Mouse (Mus musculus) neural tube, embryonic 11.5 days (tissue): ENCODE data around the gene Hoxa5. TPM values are rescaled to one million over a fixed set of nuclear protein-coding genes. Genes with fewer than 3 reads are reported as not detected.

Experiments used
- ATAC-seq: fragments of 200-750 bp; cut with Nextera tagmentation; 2 replicates; pipeline ENCODE4 v1.8.0; 2017; ENCODE audit warnings: moderate number of reproducible peaks, mild to moderate bottlenecking, moderate TSS enrichment, moderate library complexity; ENCODE audit not compliant: insufficient read depth, low FRiP score, low TSS enrichment
- DNase-seq: peaks from one replicate; pipeline ENCODE4 v3.0.0-alpha.2; 2015; ENCODE audit warnings: low spot score
- H3K27ac ChIP-seq: fragments of 300-500 bp; sonication (generic); 2 replicates; pipeline ENCODE4 v1.5.1; 2014; ENCODE audit warnings: low read depth, mild to moderate bottlenecking, low read length
- H3K27me3 ChIP-seq: fragments of 300-500 bp; sonication (generic); 2 replicates; pipeline ENCODE4 v1.6.1; 2014; ENCODE audit warnings: mild to moderate bottlenecking, low read length, mixed read lengths; ENCODE audit not compliant: control insufficient read depth, insufficient read depth
- H3K36me3 ChIP-seq: fragments of 300-500 bp; sonication (generic); 2 replicates; pipeline ENCODE4 v1.6.1; 2014; ENCODE audit warnings: mild to moderate bottlenecking, low read length, moderate library complexity, mixed read lengths; ENCODE audit not compliant: control insufficient read depth, insufficient read depth
- H3K4me1 ChIP-seq: fragments of 300-500 bp; sonication (generic); 2 replicates; pipeline ENCODE4 v1.6.1; 2014; ENCODE audit warnings: low read length, mixed read lengths; ENCODE audit not compliant: control insufficient read depth, insufficient read depth
- H3K4me2 ChIP-seq: fragments of 300-500 bp; sonication (generic); 2 replicates; pipeline ENCODE4 v1.6.1; 2014; ENCODE audit warnings: low read depth, mild to moderate bottlenecking, moderate library complexity
- H3K4me3 ChIP-seq: fragments of 300-500 bp; sonication (generic); 2 replicates; pipeline ENCODE4 v1.5.1; 2014; ENCODE audit warnings: low read depth, low read length
- H3K9ac ChIP-seq: fragments of 300-500 bp; sonication (generic); 2 replicates; pipeline ENCODE4 v1.6.1; 2014; ENCODE audit warnings: mild to moderate bottlenecking, low read length
- H3K9me3 ChIP-seq: fragments of 300-500 bp; sonication (generic); 2 replicates; pipeline ENCODE4 v1.6.1; 2016; ENCODE audit warnings: low read length; ENCODE audit not compliant: control insufficient read depth
- WGBS: fragments of 180-500 bp; shearing (Covaris S2); extraction: QIAGEN DNeasy Blood & Tissue Kit; methylation state at CpG from one replicate; pipeline ENCODE4 v1.1.7; 2014; 5-methylcytosine and 5-hydroxymethylcytosine counted together
- polyA plus RNA-seq: library from polyadenylated mRNA; unstranded; fragments of >200 nt; fragmentation: Nextera tagmentation; extraction: Ambion mirVana; gene quantifications from 2 replicates; pipeline ENCODE4 v1.2.1, GENCODE M21; 2014

The Hoxa5 gene
- polyA plus RNA-seq, 1 experiment from 2014 or later: 53.4 TPM

DNA sequence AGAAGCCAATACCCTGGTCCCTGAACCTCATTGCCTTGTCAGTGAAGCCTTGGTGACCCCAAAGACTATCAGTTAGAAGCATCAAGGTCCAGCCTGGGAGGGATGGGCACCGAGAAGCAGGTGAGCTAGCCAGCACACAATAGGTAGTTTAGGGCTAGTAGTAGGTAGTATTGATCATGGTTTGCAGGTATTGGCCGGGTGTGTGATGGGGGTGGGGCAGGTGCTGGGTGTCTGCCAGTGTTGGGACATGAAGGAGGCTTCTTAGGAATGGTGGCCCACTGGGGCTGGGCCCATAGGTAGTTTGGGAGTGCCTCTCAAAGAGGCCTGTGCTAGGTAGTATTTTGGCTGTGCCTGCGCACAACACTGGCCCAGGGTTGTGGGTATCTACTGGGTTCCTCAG, 10.7 kb upstream of the Hoxa5 start:
- ATAC-seq (no peak), DNase-seq (no peak)
- Histone ChIP-seq H3K27me3 (peaks cover 4% of the 10 kb centered on the region; the same call in 1 of the 2 replicates), H3K27ac (peak overlapping the region; percentile 100), H3K9ac (peak overlapping the region; percentile 99), H3K36me3 (no peaks in the 10 kb centered on the region), H3K9me3 (no peaks in the 10 kb centered on the region), H3K4me1 (peaks cover 21% of the 10 kb centered on the region), H3K4me2 (peak overlapping the region; percentile 99), H3K4me3 (peak overlapping the region; percentile 87)
- WGBS: 10% methylated on average over 3 of the region's 3 CpGs

DNA sequence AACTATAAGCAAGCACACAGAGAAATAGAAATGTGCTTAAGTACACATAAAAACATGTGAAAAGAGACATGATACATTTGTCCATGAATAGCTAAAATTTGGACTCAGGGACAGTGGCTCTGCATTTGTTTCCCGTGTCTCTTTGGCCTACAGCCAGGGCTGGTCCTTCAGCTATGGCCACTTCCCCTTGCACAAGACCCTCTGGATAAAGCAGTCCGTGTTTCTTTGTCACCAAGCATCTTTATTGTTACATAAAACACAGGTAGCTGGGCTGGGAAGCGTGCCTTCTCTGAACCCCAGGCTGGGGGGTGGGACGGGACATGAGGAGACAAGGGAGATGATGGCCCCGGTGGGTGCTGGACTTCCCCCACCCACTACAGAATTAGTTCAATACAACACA, 9.9 kb upstream of the Hoxa5 start:
- Histone ChIP-seq H3K4me2 (peak overlapping the region; percentile 99), H3K27me3 (peaks cover 4% of the 10 kb centered on the region; the same call in 1 of the 2 replicates), H3K4me1 (peaks cover 25% of the 10 kb centered on the region), H3K9me3 (no peaks in the 10 kb centered on the region), H3K9ac (peak overlapping the region; percentile 99), H3K36me3 (no peaks in the 10 kb centered on the region), H3K27ac (peak overlapping the region; percentile 100), H3K4me3 (peak overlapping the region; percentile 87)
- WGBS: 11% methylated on average over 5 of the region's 5 CpGs
- DNase-seq (no peak), ATAC-seq (no peak)

DNA sequence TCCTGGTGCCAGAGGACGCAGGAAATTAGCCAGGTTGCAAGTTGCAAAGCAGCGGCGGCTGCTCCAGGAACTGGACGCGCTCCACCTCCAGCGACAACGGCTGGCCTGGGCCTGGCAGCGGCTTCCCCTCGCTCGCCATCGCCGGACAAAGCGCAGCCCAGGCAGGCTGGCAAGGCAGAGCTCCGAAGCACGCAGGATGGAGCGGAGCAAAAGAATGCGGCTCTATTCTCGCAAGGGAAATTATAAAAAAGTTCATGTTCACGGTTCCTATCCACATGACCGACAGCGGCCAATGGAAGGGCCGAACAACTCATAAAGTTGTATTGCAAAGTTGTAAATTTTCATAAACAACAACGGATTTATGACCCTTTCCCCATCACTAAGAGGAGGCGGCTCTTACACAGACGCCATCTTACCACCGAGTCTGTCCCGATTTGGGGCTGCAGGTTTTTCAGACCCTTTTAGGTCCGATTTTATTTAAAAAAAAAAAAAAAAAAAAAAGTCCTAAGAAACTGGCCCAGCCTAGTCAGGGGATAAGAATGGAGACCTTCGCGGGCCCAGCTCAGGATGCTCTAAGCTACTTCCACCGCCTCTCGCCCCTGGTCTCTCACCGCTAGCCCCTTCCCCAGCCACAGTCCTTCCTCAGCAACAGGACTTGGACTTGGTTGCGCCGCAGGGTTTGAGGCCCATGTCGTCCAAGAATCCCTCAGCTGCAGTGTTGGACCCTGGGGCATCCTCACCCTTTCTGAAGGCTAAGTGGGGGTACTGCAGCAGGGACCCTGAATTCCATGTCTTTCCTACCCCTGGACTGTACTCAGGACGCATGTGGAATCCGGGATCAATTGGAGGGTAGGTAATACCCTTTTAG, 9.0 kb upstream of the Hoxa5 start, which contains the start of the genes Hoxa3 and Gm28308:
Hoxa3 (minus strand) TSS at position 218 of the 868 bp plus-strand sequence.
Gm28308 (minus strand) TSS at position 221 of the 868 bp plus-strand sequence.
- Histone ChIP-seq H3K9ac (peak within 1 kb of the TSS; percentile 99), H3K27me3 (peaks cover 4% of the 10 kb centered on the region; the same call in 1 of the 2 replicates), H3K36me3 (no peaks in the 10 kb centered on the region), H3K9me3 (no peaks in the 10 kb centered on the region), H3K27ac (peak within 1 kb of the TSS; percentile 100), H3K4me3 (peak within 1 kb of the TSS; percentile 87), H3K4me2 (peak within 1 kb of the TSS; percentile 99), H3K4me1 (peaks cover 28% of the 10 kb centered on the region)
- WGBS: 4% methylated on average over 38 of the region's 38 CpGs
- DNase-seq (peak; percentile 68), ATAC-seq (peak; percentile 49; the same call in 1 of the 2 replicates)

DNA sequence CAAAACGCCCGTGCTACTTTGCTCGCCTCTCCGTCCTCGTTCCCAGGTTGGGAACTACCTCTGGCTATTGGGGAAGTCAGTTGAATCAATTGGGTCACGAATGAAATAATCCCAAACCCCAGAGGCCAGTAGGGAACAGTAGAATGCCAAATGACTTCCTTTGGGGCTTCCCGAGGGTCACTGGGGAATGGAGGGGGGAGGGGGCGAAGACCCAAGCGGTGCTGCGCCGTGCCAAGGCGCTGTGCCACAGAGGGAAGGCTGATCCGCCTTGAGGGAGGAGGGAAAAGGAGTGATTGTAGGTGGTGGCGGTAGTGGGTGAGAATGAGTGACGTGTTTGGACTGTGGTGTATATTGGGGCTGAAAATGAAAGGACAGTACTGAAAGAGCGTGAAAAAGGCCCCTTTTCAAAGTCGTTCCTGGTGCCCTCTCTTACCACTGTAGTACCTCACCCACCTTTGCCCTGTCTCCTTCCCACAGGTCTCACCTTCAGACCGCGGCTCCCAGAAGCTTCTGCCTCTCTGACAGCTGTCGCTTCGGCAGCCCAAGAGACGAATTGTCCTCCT, 8.2 kb upstream of the Hoxa5 start:
- WGBS: 2% methylated on average over 22 of the region's 22 CpGs
- H3K4me3 ChIP-seq: peak overlapping the region; percentile 87
- H3K27ac ChIP-seq: peak overlapping the region; percentile 100
- ATAC-seq (no peak), DNase-seq (peak; percentile 48)
- peaks cover 4% of the 10 kb centered on the region; the same call in 1 of the 2 replicates for H3K27me3 ChIP-seq
- peak overlapping the region; percentile 99 for H3K9ac ChIP-seq
- H3K4me1 ChIP-seq: peaks cover 23% of the 10 kb centered on the region
- H3K36me3 ChIP-seq: no peaks in the 10 kb centered on the region
- no peaks in the 10 kb centered on the region for H3K9me3 ChIP-seq
- peak overlapping the region; percentile 99 for H3K4me2 ChIP-seq

DNA sequence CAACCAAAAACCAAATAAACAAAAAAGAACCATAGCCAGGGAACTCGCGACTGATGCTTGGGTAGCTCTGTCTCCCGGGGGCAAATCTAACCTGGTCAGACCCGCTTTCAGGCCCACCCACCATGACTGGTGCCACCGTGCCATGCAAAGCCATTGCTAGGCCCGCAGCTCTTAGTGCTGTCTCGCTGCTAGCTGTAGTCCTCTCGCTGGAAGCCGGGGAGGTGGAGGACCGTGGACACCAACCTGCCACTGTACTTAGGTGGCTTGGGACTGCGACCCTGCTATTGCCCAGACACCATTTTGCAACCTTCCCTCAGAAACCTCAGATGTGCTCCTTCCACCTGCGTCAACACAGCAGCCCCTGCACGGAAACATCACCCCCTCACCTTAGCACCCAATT, 7.6 kb upstream of the Hoxa5 start:
- H3K9ac ChIP-seq: peak overlapping the region; percentile 99
- no peaks in the 10 kb centered on the region for H3K9me3 ChIP-seq
- no peaks in the 10 kb centered on the region for H3K36me3 ChIP-seq
- H3K4me2 ChIP-seq: peak overlapping the region; percentile 99
- H3K27ac ChIP-seq: peak overlapping the region; percentile 100
- H3K27me3 ChIP-seq: peaks cover 4% of the 10 kb centered on the region; the same call in 1 of the 2 replicates
- under 1% methylated on average over 13 of the region's 13 CpGs for WGBS
- peak overlapping the region; percentile 87 for H3K4me3 ChIP-seq
- peaks cover 28% of the 10 kb centered on the region for H3K4me1 ChIP-seq
- ATAC-seq: no peak
- peak; percentile 50 for DNase-seq

DNA sequence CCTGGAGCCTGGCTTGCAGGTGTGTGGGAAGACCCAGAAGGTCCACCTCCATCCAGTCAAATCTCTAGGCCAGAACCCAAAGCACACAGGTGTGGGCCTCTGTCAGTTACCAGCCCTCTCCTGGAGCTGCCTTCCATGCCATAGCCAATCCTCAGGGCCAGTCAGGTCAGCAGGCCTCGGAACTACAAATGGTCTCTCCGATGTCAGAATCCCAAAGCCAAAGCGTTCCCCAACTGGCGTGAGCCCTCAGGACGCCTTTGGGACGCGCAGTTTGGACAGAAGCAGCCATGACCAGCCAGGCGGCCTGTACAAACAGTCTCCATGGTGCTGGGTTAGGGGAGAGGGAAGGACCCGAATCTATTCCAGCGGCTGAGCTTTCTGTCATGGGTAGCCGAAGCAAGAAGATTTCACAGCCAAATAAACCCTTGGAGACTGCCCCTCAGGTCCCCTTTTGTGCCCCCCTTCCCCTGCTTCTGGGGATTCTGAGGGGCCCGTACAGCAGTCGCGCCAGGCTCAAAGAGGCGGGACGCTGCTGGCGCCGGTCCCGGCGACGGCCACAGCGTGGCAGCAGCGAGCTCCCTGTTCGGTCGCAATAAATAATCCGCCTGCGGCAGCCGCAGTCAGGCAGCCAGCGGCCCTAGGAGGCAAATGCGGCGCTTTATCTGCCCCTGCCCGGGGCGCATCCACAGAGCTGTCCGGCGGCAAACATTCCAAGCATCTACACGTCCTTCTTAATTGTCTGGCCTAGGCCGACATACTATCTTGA, 7.0 kb upstream of the Hoxa5 start:
- Histone ChIP-seq H3K27ac (peak overlapping the region; percentile 100), H3K4me3 (peak overlapping the region; percentile 87), H3K27me3 (peaks cover 4% of the 10 kb centered on the region; the same call in 1 of the 2 replicates), H3K36me3 (no peaks in the 10 kb centered on the region; the same call in 1 of the 2 replicates), H3K9ac (peak overlapping the region; percentile 99), H3K4me1 (peaks cover 33% of the 10 kb centered on the region), H3K4me2 (peak overlapping the region; percentile 99), H3K9me3 (no peaks in the 10 kb centered on the region)
- ATAC-seq (peak; percentile 25), DNase-seq (peak; percentile 91)
- WGBS: under 1% methylated on average over 37 of the region's 37 CpGs

DNA sequence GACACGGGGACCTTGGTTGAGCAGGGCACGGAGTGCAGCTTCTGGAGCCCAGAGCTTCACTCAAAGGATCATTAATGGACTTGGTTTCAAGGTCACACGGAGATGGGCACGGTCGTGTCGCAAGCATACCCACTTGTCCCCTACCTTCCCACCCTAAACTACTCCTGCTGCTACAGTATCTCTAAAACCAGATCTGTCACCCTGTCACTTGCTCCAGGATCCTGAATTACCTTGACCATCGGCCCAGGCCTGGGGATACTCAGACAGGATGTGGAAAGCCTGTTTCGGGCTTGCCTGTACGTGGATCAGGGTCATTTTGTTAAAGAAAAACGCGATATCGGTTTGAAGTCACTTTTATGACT, 5.3 kb upstream of the Hoxa5 start:
- peaks cover 43% of the 10 kb centered on the region for H3K4me1 ChIP-seq
- ATAC-seq (no peak), DNase-seq (no peak)
- peak overlapping the region; percentile 99 for H3K4me2 ChIP-seq
- WGBS: 4% methylated on average over 12 of the region's 12 CpGs
- no peaks in the 10 kb centered on the region for H3K27me3 ChIP-seq
- peaks cover 7% of the 10 kb centered on the region for H3K36me3 ChIP-seq
- H3K27ac ChIP-seq: peak overlapping the region; percentile 100
- H3K9ac ChIP-seq: peak overlapping the region; percentile 99
- H3K4me3 ChIP-seq: peak overlapping the region; percentile 87
- no peaks in the 10 kb centered on the region for H3K9me3 ChIP-seq
